Mouse (Mus musculus) kidney, postnatal 0 days (tissue): ENCODE results near the gene Opn1sw. TPM values are rescaled to one million over a fixed set of nuclear protein-coding genes. Genes with fewer than 3 reads are reported as not detected.
A peak's percentile ranks its signal among the peaks of the same experiment; 100 is the strongest.

ENCODE experiments used
- ATAC-seq: fragments of 200-750 bp; cut with Nextera tagmentation; replicated peaks from 2 replicates; pipeline ENCODE4 v1.8.0; 2017; ENCODE audit warnings: low read depth, moderate number of reproducible peaks, moderate TSS enrichment, moderate library complexity; ENCODE audit not compliant: low FRiP score
- DNase-seq: peaks from one replicate; pipeline ENCODE4 v3.0.0-alpha.2; 2016; ENCODE audit warnings: low spot score
- H3K27ac ChIP-seq: fragments of 300-500 bp; sonication (generic); 2 replicates; pipeline ENCODE4 v1.5.1; 2014; ENCODE audit warnings: mild to moderate bottlenecking
- H3K27me3 ChIP-seq: fragments of 300-500 bp; sonication (generic); 2 replicates; pipeline ENCODE4 v1.6.1; 2014; ENCODE audit warnings: low read length, mixed read lengths; ENCODE audit not compliant: insufficient read depth
- H3K36me3 ChIP-seq: fragments of 300-500 bp; sonication (generic); 2 replicates; pipeline ENCODE4 v1.6.1; 2014; ENCODE audit warnings: low read length, mixed read lengths; ENCODE audit not compliant: insufficient read depth
- H3K4me1 ChIP-seq: fragments of 300-500 bp; sonication (generic); replicated peaks from 2 replicates; pipeline ENCODE4 v1.6.1; 2014; ENCODE audit warnings: antibody characterized with exemption, low read length, mixed read lengths; ENCODE audit not compliant: insufficient read depth
- H3K4me2 ChIP-seq: fragments of 300-500 bp; sonication (generic); 2 replicates; pipeline ENCODE4 v1.6.1; 2014; ENCODE audit warnings: mild to moderate bottlenecking, low read length, moderate library complexity, mixed read lengths
- H3K4me3 ChIP-seq: fragments of 300-500 bp; sonication (generic); replicated peaks from 2 replicates; pipeline ENCODE4 v1.5.1; 2014; ENCODE audit warnings: low read depth, low read length
- H3K9ac ChIP-seq: fragments of 300-500 bp; sonication (generic); 2 replicates; pipeline ENCODE4 v1.6.1; 2014; ENCODE audit warnings: low read depth, low read length
- H3K9me3 ChIP-seq: fragments of 300-500 bp; sonication (generic); replicated peaks from 2 replicates; pipeline ENCODE4 v1.6.1; 2016; ENCODE audit warnings: low read length, inconsistent platforms, mixed read lengths
- CTCF ChIP-seq: IDR thresholded peaks from 2 replicates; pipeline ENCODE4 v1.5.1; 2016; ENCODE audit warnings: antibody characterized with exemption, low read depth, mild to moderate bottlenecking, moderate library complexity
- WGBS: fragments of 180-500 bp; shearing (Covaris S2); extraction: QIAGEN DNeasy Blood & Tissue Kit; methylation state at CpG from one replicate; pipeline ENCODE4 v1.1.7; 2014; 5-methylcytosine and 5-hydroxymethylcytosine counted together
- polyA plus RNA-seq: library from polyadenylated mRNA; unstranded; fragments of >200 nt; fragmentation: Nextera tagmentation; extraction: Ambion mirVana; gene quantifications from 2 replicates; pipeline ENCODE4 v1.2.1, GENCODE M21; 2015

Opn1sw gene
- polyA plus RNA-seq, result 0.26 and 0.47 TPM in 2 replicates

DNA sequence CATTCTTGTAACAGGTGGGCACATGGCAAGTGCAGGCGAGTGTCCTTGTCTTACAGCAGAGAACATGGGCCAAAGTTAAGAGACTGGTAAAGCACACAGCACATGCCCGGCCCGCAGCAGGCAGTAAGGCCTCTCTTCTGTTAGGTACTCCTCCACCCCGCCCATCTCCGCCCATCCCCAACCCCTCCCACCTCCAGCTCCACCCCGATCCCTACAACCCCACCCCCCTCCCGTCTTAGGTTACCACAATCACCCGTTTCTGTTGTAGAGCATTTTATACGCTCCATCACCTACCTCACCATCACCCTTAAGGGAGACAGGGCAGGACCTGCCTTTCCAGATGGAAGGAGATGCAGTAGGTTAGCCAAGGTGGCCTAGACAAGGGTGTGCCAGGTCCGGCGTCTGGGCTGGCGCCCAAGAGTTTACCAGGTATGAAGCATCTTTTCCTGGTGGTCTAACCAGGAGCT lies at the start of gene Opn1sw:
Gene Opn1sw (minus strand): TSS at position 417 of the 467 bp plus-strand sequence.
- H3K36me3 ChIP-seq, result no peaks in the 10 kb centered on the region
- peak within 1 kb of the TSS; percentile 27 for H3K4me3 ChIP-seq
- ATAC-seq (peak; percentile 72), DNase-seq (peak; percentile 54)
- no peak within 1 kb of the TSS for H3K27ac ChIP-seq
- no peak for TF ChIP-seq CTCF
- no peak within 1 kb of the TSS for H3K9ac ChIP-seq
- no peaks in the 10 kb centered on the region for H3K9me3 ChIP-seq
- H3K27me3 ChIP-seq, result no peaks in the 10 kb centered on the region
- 3% methylated on average over 12 of the region's 12 CpGs for WGBS
- peak within 1 kb of the TSS; percentile 38 for H3K4me2 ChIP-seq
- 0 out of 2 replicates have a peak, but pooled peaks cover 5% of the 10 kb centered on the region for H3K4me1 ChIP-seq

DNA sequence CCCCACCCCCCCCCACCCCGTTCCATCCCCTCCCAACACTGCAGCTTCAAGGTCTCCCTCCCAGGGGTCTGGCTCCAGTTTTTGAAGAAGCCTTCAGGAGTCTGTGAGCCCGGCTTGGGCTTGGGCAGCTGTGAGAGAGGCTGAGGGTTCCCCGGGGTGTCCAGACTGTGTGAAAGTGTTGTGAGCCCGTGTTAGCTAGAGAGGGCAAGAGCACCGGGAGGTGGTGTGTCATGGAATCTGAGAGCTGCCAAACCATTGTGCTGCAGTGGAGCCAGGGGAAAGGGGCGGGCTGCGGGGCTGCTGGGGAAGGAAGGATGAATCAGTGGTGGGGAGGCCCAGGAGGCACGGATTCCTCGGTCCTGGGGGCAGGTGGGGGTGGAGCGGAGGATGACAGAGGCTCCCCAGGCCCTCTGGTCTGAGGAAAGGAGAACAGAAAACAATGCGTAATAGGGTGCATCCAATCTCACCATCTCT lies 48.2 kb upstream of the Opn1sw start:
- Histone ChIP-seq H3K9me3 (no peaks in the 10 kb centered on the region), H3K9ac (no peak overlapping the region), H3K4me2 (peak overlapping the region; percentile 89), H3K27ac (no peak overlapping the region), H3K27me3 (no peaks in the 10 kb centered on the region), H3K36me3 (no peaks in the 10 kb centered on the region), H3K4me3 (no peak overlapping the region), H3K4me1 (peaks cover 31% of the 10 kb centered on the region)
- DNase-seq (peak; percentile 53), ATAC-seq (peak; percentile 30; the same call in 1 of the 2 replicates)
- WGBS, result 9% methylated on average over 11 of the region's 11 CpGs
- TF ChIP-seq CTCF, result no peak

DNA sequence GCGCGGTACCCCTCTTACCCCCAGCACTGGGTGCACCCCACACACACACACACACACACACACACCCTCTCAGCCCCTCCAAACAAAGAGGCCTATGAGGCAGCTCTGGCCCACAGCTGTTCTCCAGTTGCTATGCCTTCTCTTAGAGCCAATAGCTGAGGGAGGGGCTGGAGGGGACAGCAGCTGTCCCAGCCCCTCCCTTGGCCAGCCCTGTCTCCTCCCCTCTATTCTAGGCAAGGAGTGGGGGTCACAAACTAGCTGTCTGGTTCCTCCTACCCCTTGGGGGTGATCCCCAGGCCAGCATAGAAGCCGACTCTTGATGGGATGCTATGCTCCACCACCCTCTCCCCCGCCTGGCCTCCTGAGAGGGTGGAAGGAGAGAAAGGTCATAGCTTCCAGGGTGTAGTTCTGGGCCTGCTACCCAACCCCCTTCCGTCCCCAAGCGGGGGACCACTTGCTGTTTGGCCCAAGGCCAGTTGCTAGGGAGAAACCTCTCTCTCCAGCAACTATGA lies 47.7 kb upstream of the Opn1sw start:
- H3K27ac ChIP-seq, result 0 out of 2 replicates have a peak overlapping the region, but pooled peaks have one; percentile 31
- no peaks in the 10 kb centered on the region for H3K27me3 ChIP-seq
- H3K4me2 ChIP-seq, result peak overlapping the region; percentile 89
- H3K36me3 ChIP-seq, result no peaks in the 10 kb centered on the region
- H3K4me3 ChIP-seq, result 0 out of 2 replicates have a peak overlapping the region, but pooled peaks have one; percentile 47
- DNase-seq (peak; percentile 70), ATAC-seq (peak; percentile 47)
- H3K9ac ChIP-seq, result no peak overlapping the region
- WGBS, result 10% methylated on average over 6 of the region's 6 CpGs
- peaks cover 31% of the 10 kb centered on the region for H3K4me1 ChIP-seq
- TF ChIP-seq CTCF, result no peak
- no peaks in the 10 kb centered on the region for H3K9me3 ChIP-seq

DNA sequence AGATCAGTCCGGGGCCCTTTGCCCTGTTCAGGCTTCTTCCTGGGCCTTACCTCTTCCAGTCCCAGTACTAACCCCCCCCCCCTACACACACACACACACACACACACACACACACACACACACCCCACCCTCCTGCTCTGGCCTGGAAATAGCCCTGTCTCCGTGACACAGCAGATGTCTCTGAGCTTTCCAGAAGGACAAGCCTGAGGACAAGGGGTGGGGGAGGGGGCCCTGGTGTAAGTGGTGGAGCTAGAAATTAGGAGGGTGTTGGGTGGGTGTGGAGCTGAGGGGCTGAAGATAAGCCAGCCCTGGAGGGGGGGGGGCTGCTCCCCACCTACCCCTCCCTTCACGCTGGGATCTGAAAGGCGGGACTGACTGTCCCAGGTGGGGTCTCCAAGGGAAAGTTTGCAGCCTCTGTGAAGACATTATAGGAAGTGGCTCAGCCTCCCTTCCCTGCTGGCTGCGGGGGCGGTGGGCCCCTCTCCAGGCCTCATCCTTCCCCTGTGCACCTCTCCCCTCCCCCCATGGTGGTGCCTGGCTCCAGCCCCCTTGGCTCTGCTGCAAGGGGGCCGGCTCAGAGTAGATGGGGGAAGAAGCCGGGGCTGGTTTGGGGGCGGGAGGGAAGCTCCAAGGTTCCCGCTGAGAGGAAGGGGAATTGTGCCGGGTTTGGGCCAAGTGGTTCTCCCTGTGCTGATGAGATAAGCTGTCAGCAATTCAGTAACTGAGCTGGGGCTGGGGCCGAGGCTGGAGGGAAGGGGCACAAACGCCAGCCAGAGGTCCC lies 46.8 kb upstream of the Opn1sw start:
- peak; percentile 21; the same call in 1 of the 2 replicates for ATAC-seq
- H3K27me3 ChIP-seq, result no peaks in the 10 kb centered on the region
- WGBS, result 16% methylated on average over 13 of the region's 13 CpGs
- H3K9me3 ChIP-seq, result no peaks in the 10 kb centered on the region
- peak overlapping the region; percentile 31 for H3K27ac ChIP-seq
- H3K4me2 ChIP-seq, result peak overlapping the region; percentile 89
- peak overlapping the region; percentile 47 for H3K4me3 ChIP-seq
- H3K4me1 ChIP-seq, result peaks cover 31% of the 10 kb centered on the region
- peak overlapping the region; percentile 45 for H3K9ac ChIP-seq
- DNase-seq, result peak; percentile 64
- TF ChIP-seq CTCF, result no peak
- H3K36me3 ChIP-seq, result no peaks in the 10 kb centered on the region

DNA sequence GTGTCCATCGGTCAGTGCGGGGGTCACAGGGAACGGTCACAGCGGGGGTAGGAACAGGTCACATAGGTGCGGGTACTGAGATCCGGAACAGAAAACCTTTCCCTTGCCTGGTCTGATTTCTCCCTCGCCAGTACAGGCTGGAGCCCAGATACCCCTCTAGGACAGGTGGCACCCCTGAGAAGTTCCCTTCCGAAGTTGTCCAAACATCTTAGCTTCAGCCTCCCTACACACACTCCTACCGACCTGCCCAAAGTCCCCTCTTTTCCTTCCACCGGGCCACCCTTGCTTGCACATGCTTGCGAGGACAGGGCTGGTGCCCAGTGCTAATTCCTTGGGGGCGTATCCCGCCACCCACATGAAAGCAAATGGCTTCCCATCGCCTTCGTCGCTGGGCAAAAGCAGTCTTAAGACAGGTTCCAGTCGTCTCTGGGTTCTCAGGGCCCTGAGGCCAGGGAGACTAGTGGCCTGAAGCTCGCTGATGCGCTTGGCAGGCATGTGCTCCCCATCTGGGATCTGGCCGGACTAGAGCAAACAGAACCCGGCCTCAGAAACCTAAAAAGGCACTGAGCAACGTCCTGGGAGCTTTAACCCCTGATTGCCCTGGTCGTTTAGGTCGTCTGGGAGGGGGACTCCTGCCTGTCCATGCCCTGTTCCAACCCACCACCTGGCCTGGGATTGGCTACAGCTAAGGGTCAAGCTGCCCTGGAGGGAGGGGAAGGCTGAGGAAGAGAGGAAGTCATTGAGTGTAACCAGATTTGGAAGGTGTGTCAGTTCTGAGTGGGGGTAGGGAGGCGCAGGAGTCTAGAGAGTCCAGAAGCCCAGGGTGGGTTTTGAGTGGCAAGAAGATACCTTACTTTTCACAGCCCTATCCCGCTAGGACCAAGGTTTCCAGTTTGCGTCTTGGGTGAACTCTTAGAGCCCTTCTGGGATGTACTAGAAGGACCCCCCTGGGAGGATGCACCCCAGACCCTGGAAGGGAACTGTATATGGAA lies 45.8 kb upstream of the Opn1sw start:
- WGBS, result 8% methylated on average over 27 of the region's 27 CpGs
- H3K4me1 ChIP-seq, result peaks cover 31% of the 10 kb centered on the region
- DNase-seq (peak; percentile 32), ATAC-seq (no peak)
- H3K27me3 ChIP-seq, result no peaks in the 10 kb centered on the region
- H3K4me2 ChIP-seq, result peak overlapping the region; percentile 89
- peak overlapping the region; percentile 47 for H3K4me3 ChIP-seq
- no peaks in the 10 kb centered on the region for H3K36me3 ChIP-seq
- peak overlapping the region; percentile 62; the same call in 1 of the 2 replicates for H3K9ac ChIP-seq
- TF ChIP-seq CTCF, result no peak
- H3K27ac ChIP-seq, result no peak overlapping the region
- H3K9me3 ChIP-seq, result no peaks in the 10 kb centered on the region
